Mouse (Mus musculus): ENCODE data around the gene Abca1. TPM values are rescaled to one million over a fixed set of nuclear protein-coding genes. Genes with fewer than 3 reads are reported as not detected.

The Abca1 gene
- polyA plus RNA-seq, 1 experiment from 2014 or later, result 5.3 TPM

DNA sequence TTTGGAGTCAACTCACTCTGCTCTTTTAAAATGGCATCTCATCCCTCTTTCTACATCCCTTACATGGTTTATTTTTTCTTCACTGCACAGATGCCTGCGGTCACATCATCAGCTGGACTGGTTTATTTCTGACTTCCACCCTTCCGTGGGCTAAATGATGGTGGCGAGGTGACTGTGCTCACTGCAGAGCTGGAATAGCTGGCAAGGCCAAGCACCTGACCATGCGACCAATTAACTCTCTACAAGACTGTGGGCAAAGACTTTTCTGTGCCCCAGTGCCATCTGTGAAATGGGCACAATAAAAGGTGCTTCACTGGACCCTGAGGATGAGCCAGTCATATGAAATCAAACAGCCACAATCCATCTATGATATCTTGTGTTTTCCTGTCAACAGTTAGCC, 66.1 kb downstream of the Abca1 start:
- DNase-seq (ENCODE audit: low spot score) (no peak), ATAC-seq (replicated peaks; ENCODE audit: insufficient number of reproducible peaks, low FRiP score, low TSS enrichment, low read depth) (no peak)
- Histone ChIP-seq H3K27ac (replicated peaks; ENCODE audit: low read depth, low read length) (no peak overlapping the region), H3K27me3 (ENCODE audit: control insufficient read depth, insufficient read depth, low read length) (no peaks in the 10 kb centered on the region), H3K9me3 (replicated peaks; ENCODE audit: control insufficient read depth, low read length) (no peaks in the 10 kb centered on the region), H3K36me3 (replicated peaks; ENCODE audit: control insufficient read depth, insufficient read depth, low read depth, low read length) (no peaks in the 10 kb centered on the region), H3K4me1 (ENCODE audit: control insufficient read depth, insufficient read depth, low read length) (no peaks in the 10 kb centered on the region), H3K4me3 (ENCODE audit: low read depth, low read length) (no peak overlapping the region), H3K9ac (replicated peaks; ENCODE audit: low read length) (no peak overlapping the region), H3K4me2 (ENCODE audit: low read depth, low read length) (no peak overlapping the region)
- 87% methylated on average over 4 of the region's 4 CpGs for WGBS

DNA sequence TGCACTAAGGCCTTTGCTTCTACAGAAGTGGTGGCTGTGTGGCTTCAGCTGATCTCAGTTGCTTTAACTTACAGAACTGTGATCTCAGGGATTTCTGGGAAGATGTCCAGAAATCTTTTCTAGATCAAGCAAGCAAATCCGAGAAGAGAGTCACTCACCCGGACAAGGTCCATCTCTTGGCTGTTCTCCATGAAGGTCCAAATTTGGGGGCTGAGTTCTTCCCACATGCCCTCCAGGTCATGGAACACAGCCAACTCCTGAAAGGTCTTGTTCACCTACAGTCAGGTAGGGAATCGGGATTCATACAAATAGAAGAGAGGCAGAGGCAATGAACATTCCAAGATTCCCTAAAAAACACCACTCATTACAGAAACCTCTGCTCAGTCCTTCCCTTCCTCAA, 70.1 kb downstream of the Abca1 start:
- Histone ChIP-seq H3K27me3 (ENCODE audit: control insufficient read depth, insufficient read depth, low read length) (no peaks in the 10 kb centered on the region), H3K9ac (replicated peaks; ENCODE audit: low read length) (no peak overlapping the region), H3K9me3 (replicated peaks; ENCODE audit: control insufficient read depth, low read length) (no peaks in the 10 kb centered on the region), H3K4me2 (ENCODE audit: low read depth, low read length) (no peak overlapping the region), H3K4me3 (ENCODE audit: low read depth, low read length) (no peak overlapping the region), H3K27ac (replicated peaks; ENCODE audit: low read depth, low read length) (no peak overlapping the region), H3K4me1 (ENCODE audit: control insufficient read depth, insufficient read depth, low read length) (no peaks in the 10 kb centered on the region), H3K36me3 (replicated peaks; ENCODE audit: control insufficient read depth, insufficient read depth, low read depth, low read length) (no peaks in the 10 kb centered on the region)
- DNase-seq (ENCODE audit: low spot score) (no peak), ATAC-seq (replicated peaks; ENCODE audit: insufficient number of reproducible peaks, low FRiP score, low TSS enrichment, low read depth) (no peak)
- 91% methylated on average over 3 of the region's 3 CpGs for WGBS

DNA sequence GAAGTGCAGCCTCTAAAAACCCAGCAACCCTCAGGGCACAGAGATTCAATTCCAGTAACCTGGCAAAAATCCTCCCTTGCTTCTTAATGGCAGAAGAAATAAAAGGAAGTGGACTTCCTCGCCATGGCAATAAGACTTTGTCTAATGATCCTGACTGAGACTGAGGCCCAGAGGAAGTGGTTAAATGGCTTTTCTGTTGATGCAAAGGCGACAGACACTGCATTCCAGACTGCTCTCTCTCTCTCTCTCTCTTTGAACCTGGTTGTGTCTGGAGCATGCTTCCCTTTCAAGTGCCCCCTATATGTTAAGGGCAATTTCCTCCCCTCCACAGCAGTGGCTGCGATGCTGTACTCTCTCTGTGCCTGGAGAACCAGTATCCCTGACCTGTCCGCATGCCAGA, 70.7 kb downstream of the Abca1 start:
- no peaks in the 10 kb centered on the region for H3K9me3 ChIP-seq (replicated peaks; ENCODE audit: control insufficient read depth, low read length)
- no peak overlapping the region for H3K4me3 ChIP-seq (ENCODE audit: low read depth, low read length)
- H3K36me3 ChIP-seq (replicated peaks; ENCODE audit: control insufficient read depth, insufficient read depth, low read depth, low read length), result no peaks in the 10 kb centered on the region
- no peak for DNase-seq (ENCODE audit: low spot score)
- H3K4me2 ChIP-seq (ENCODE audit: low read depth, low read length), result no peak overlapping the region
- 53% methylated on average over 4 of the region's 4 CpGs for WGBS
- no peak overlapping the region for H3K9ac ChIP-seq (replicated peaks; ENCODE audit: low read length)
- no peak overlapping the region for H3K27ac ChIP-seq (replicated peaks; ENCODE audit: low read depth, low read length)
- ATAC-seq (replicated peaks; ENCODE audit: insufficient number of reproducible peaks, low FRiP score, low TSS enrichment, low read depth), result no peak
- no peaks in the 10 kb centered on the region for H3K4me1 ChIP-seq (ENCODE audit: control insufficient read depth, insufficient read depth, low read length)
- no peaks in the 10 kb centered on the region for H3K27me3 ChIP-seq (ENCODE audit: control insufficient read depth, insufficient read depth, low read length)

DNA sequence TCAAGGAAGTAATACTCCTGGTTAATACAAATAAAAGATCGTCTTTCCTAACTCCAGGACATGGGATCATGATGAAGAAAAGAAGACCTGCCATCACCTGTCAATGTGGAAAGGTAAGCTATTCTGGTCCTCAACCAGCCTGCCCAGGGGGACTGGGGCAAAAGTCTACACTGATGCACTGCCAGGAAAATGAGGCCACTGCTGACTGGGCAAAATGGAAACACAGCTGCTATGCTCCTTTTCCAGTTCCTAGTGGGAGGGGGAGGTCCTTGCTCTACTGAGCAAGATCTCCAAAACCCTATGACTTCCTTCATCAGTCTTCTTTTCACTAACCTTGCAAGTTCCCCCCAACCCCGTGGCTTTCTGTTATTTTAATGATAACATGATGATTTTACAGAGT, 73.1 kb downstream of the Abca1 start:
- no peak overlapping the region for H3K4me3 ChIP-seq (ENCODE audit: low read depth, low read length)
- WGBS, result 76% methylated on average over 2 of the region's 2 CpGs
- DNase-seq (ENCODE audit: low spot score) (no peak), ATAC-seq (replicated peaks; ENCODE audit: insufficient number of reproducible peaks, low FRiP score, low TSS enrichment, low read depth) (no peak)
- no peaks in the 10 kb centered on the region for H3K27me3 ChIP-seq (ENCODE audit: control insufficient read depth, insufficient read depth, low read length)
- no peak overlapping the region for H3K9ac ChIP-seq (replicated peaks; ENCODE audit: low read length)
- H3K4me2 ChIP-seq (ENCODE audit: low read depth, low read length), result no peak overlapping the region
- H3K4me1 ChIP-seq (ENCODE audit: control insufficient read depth, insufficient read depth, low read length), result no peaks in the 10 kb centered on the region
- no peak overlapping the region for H3K27ac ChIP-seq (replicated peaks; ENCODE audit: low read depth, low read length)
- no peaks in the 10 kb centered on the region for H3K36me3 ChIP-seq (replicated peaks; ENCODE audit: control insufficient read depth, insufficient read depth, low read depth, low read length)
- H3K9me3 ChIP-seq (replicated peaks; ENCODE audit: control insufficient read depth, low read length), result no peaks in the 10 kb centered on the region

DNA sequence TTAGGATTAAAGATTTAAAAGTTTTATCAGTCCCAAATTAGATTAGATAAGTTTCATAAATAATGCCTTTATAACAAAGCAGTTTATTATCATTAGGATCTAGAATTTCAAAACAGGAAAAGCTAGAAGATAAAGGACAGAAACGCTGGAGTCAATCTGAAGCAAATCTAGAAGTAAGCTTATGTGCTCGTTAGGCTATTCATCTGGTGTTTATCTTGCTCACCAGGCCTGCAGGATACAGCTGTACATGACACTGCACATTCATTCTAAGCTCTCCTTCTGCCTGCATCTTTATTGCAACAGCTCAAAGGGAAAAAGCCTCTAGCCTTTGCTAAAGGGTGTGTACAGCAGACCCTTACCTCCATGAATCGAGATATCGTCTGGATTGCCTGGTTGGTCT, 74.1 kb downstream of the Abca1 start:
- Histone ChIP-seq H3K4me1 (ENCODE audit: control insufficient read depth, insufficient read depth, low read length) (no peaks in the 10 kb centered on the region), H3K4me3 (ENCODE audit: low read depth, low read length) (no peak overlapping the region), H3K27ac (replicated peaks; ENCODE audit: low read depth, low read length) (no peak overlapping the region), H3K9ac (replicated peaks; ENCODE audit: low read length) (no peak overlapping the region), H3K9me3 (replicated peaks; ENCODE audit: control insufficient read depth, low read length) (no peaks in the 10 kb centered on the region), H3K4me2 (ENCODE audit: low read depth, low read length) (no peak overlapping the region), H3K36me3 (replicated peaks; ENCODE audit: control insufficient read depth, insufficient read depth, low read depth, low read length) (no peaks in the 10 kb centered on the region), H3K27me3 (ENCODE audit: control insufficient read depth, insufficient read depth, low read length) (no peaks in the 10 kb centered on the region)
- ATAC-seq (replicated peaks; ENCODE audit: insufficient number of reproducible peaks, low FRiP score, low TSS enrichment, low read depth) (no peak), DNase-seq (ENCODE audit: low spot score) (no peak)
- WGBS, result 69% methylated on average over 4 of the region's 4 CpGs

DNA sequence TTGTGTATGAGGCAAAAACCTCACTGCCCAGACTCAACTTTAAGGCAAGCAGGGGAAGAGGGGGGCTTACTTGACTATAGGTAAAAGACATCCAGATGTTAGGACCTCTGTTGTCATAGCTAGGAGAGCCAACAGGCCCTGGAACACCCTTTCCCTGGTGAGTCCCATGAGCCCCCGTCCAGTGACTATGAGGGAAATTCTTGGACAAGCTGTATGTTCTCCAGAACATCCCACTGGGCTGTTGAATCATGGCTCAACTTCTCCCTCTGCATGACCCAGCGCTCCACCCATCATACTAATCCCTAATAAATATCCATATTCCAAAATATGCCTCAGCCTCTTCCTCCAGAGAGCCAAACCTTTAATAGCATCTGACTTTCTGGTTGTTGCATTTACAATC, 76.6 kb downstream of the Abca1 start:
- H3K4me3 ChIP-seq (ENCODE audit: low read depth, low read length), result no peak overlapping the region
- no peak for DNase-seq (ENCODE audit: low spot score)
- H3K9ac ChIP-seq (replicated peaks; ENCODE audit: low read length), result no peak overlapping the region
- no peaks in the 10 kb centered on the region for H3K27me3 ChIP-seq (ENCODE audit: control insufficient read depth, insufficient read depth, low read length)
- no peaks in the 10 kb centered on the region for H3K36me3 ChIP-seq (replicated peaks; ENCODE audit: control insufficient read depth, insufficient read depth, low read depth, low read length)
- no peaks in the 10 kb centered on the region for H3K4me1 ChIP-seq (ENCODE audit: control insufficient read depth, insufficient read depth, low read length)
- 90% methylated on average over 2 of the region's 2 CpGs for whole genome bisulfite sequencing
- ATAC-seq (replicated peaks; ENCODE audit: insufficient number of reproducible peaks, low FRiP score, low TSS enrichment, low read depth), result no peak
- H3K4me2 ChIP-seq (ENCODE audit: low read depth, low read length), result no peak overlapping the region
- H3K9me3 ChIP-seq (replicated peaks; ENCODE audit: control insufficient read depth, low read length), result no peaks in the 10 kb centered on the region
- H3K27ac ChIP-seq (replicated peaks; ENCODE audit: low read depth, low read length), result no peak overlapping the region

DNA sequence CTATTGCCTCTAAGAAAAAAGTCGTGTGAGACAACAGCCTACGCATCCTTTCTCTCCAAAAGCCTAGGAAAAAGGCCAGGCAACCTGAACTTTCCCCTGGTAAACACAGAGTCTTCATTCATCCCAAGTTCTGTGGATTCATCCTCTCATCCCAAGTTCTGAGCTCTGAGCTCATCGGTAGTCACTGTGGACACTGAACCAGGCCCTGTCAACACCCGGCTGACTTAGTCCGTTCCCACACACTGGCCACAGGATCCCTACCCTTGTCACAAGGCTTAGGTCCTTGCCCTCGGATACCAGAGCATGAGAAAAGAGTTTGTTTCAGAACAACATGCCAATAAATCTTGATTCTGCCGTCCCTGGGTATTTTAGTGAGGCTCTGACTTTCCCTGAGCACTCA, 77.2 kb downstream of the Abca1 start:
- no peaks in the 10 kb centered on the region for H3K4me1 ChIP-seq (ENCODE audit: control insufficient read depth, insufficient read depth, low read length)
- H3K36me3 ChIP-seq (replicated peaks; ENCODE audit: control insufficient read depth, insufficient read depth, low read depth, low read length), result no peaks in the 10 kb centered on the region
- no peak overlapping the region for H3K4me2 ChIP-seq (ENCODE audit: low read depth, low read length)
- H3K9me3 ChIP-seq (replicated peaks; ENCODE audit: control insufficient read depth, low read length), result no peaks in the 10 kb centered on the region
- no peak overlapping the region for H3K4me3 ChIP-seq (ENCODE audit: low read depth, low read length)
- no peaks in the 10 kb centered on the region for H3K27me3 ChIP-seq (ENCODE audit: control insufficient read depth, insufficient read depth, low read length)
- H3K27ac ChIP-seq (replicated peaks; ENCODE audit: low read depth, low read length), result no peak overlapping the region
- ATAC-seq (replicated peaks; ENCODE audit: insufficient number of reproducible peaks, low FRiP score, low TSS enrichment, low read depth) (no peak), DNase-seq (ENCODE audit: low spot score) (no peak)
- 87% methylated on average over 7 of the region's 7 CpGs for WGBS
- no peak overlapping the region for H3K9ac ChIP-seq (replicated peaks; ENCODE audit: low read length)

DNA sequence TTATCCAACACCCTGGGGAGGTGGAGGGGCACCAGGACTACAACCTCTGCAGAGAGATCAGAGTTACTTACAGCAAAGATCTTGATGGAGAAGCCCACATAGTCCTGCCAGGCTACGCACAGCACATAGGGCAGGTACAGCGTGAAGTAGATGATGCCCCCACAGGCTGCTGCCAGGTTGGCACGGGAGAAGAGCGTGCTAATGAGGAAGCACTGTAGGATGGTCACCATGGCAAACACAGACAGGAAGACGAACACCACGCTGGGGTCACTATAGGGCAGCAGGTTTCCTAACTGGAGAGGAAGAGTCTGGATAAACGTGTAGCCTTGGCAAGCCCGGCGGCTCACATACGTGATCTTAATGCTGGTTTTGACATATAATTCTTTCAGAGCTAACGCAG, 77.8 kb downstream of the Abca1 start:
- ATAC-seq (replicated peaks; ENCODE audit: insufficient number of reproducible peaks, low FRiP score, low TSS enrichment, low read depth), result no peak
- Histone ChIP-seq H3K4me3 (ENCODE audit: low read depth, low read length) (no peak overlapping the region), H3K36me3 (replicated peaks; ENCODE audit: control insufficient read depth, insufficient read depth, low read depth, low read length) (no peaks in the 10 kb centered on the region), H3K4me2 (ENCODE audit: low read depth, low read length) (no peak overlapping the region), H3K9me3 (replicated peaks; ENCODE audit: control insufficient read depth, low read length) (no peaks in the 10 kb centered on the region), H3K9ac (replicated peaks; ENCODE audit: low read length) (no peak overlapping the region), H3K27me3 (ENCODE audit: control insufficient read depth, insufficient read depth, low read length) (no peaks in the 10 kb centered on the region), H3K4me1 (ENCODE audit: control insufficient read depth, insufficient read depth, low read length) (no peaks in the 10 kb centered on the region), H3K27ac (replicated peaks; ENCODE audit: low read depth, low read length) (no peak overlapping the region)
- DNase-seq (ENCODE audit: low spot score), result no peak
- 86% methylated on average over 11 of the region's 11 CpGs for WGBS

DNA sequence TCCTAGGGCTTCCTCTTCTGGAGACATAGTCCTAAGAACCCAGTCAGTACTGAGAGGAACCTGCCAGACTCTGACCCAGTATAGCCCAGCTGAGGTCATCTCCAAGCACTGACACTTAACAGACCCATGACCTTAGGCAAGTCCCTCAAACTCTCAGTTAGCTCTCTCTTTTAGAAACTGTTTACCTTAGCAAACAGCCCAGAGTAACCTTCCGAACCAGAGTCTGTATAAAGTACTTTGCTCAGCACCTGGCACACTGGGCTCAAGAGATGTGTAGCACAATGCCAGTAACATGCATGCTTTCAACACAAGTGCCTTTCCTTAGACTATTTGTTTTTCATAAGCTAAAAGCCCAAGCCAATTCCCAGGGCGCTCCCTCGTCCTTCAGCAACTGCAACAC, 79.4 kb downstream of the Abca1 start:
- Histone ChIP-seq H3K9ac (replicated peaks; ENCODE audit: low read length) (no peak overlapping the region), H3K9me3 (replicated peaks; ENCODE audit: control insufficient read depth, low read length) (no peaks in the 10 kb centered on the region), H3K27me3 (ENCODE audit: control insufficient read depth, insufficient read depth, low read length) (no peaks in the 10 kb centered on the region), H3K4me1 (ENCODE audit: control insufficient read depth, insufficient read depth, low read length) (no peaks in the 10 kb centered on the region), H3K36me3 (replicated peaks; ENCODE audit: control insufficient read depth, insufficient read depth, low read depth, low read length) (no peaks in the 10 kb centered on the region; the same call in 1 of the 2 replicates), H3K4me3 (ENCODE audit: low read depth, low read length) (no peak overlapping the region), H3K4me2 (ENCODE audit: low read depth, low read length) (no peak overlapping the region), H3K27ac (replicated peaks; ENCODE audit: low read depth, low read length) (no peak overlapping the region)
- no peak for DNase-seq (ENCODE audit: low spot score)
- WGBS, result 87% methylated on average over 3 of the region's 3 CpGs
- no peak for ATAC-seq (replicated peaks; ENCODE audit: insufficient number of reproducible peaks, low FRiP score, low TSS enrichment, low read depth)
